Mouse (Mus musculus) left cerebral cortex, postnatal 14 days (tissue): ENCODE data around the gene Cd47. TPM values are rescaled to one million over a fixed set of nuclear protein-coding genes. Genes with fewer than 3 reads are reported as not detected.
"Not testable (repeated sequence)": the region's sequence is repeated elsewhere in the genome, so short reads cannot be mapped to it uniquely, and the experiment has no call there.

ENCODE experiments used
- DNase-seq, 2 experiments: peaks; one replicate each; pipeline ENCODE4 v3.0.0; 2021 to 2022; ENCODE audit warnings: low spot score in 2 of 2, mixed read lengths in 1 of 2
- intact Hi-C: fragments of 180-260 bp; cut with DNase I; formaldehyde crosslinking; loops from one replicate; pipeline ENCODE4 v1.15.1; 2025
- total RNA-seq, 2 experiments: library from RNA; stranded (reverse); gene quantifications; 2 replicates each; pipeline ENCODE4 v1.2.3; 2021

Gene Cd47
- total RNA-seq, 2 experiments from 2014 or later: 281 to 288 TPM

- intact Hi-C loops: no loop called here
- DNase-seq: no peak
Measured at GRCm38 (mm10) chr16:49816889-49817288, 16.6 kb downstream of the Cd47 start.

DNA sequence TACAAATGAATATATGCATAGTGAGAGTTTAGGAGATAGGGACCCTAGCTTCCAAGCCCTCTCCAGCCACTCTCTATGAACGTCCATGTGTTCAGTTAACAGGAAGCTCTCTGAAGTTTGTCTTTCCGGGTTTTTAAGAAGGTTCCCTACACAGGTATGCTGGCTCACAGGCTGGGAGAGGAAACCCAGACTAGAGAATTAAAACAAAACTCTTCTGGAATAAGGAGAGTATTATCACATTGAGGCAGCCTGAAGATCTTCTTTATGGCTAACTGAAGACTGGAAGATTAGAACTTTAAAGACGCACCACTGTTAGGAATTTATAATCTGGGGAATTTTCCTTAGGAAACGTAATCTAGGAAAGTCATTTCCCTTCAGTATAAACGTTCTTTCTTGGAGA is 17.8 kb downstream of the Cd47 start:
- intact Hi-C loops: no loop called here

GRCm38 (mm10) chr16:49818627-49819026 is 18.3 kb downstream of the Cd47 start:
- intact Hi-C loops: no loop called here
- DNase-seq: no peak

More for the DNA sequence above, 17.8 kb downstream of the Cd47 start:
- no peak for DNase-seq

DNA sequence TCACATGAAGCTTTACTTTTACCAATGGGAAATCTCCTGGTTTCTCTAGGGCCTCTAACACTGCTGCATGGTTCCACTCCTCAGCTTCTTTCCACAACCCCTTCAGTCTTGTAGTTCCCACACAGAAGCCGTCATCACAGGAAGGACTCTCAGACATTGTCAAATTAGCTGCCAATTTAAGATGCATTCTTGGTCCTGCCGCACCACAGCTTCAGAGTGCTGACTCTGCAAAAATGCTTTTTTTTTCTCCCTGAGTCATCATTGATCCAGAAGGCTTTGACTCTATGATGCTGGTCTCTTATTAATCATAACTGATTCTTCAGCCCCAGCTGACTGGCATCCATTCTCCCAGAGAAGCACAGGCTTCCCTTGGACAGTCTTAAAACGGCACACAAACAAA is 19.2 kb downstream of the Cd47 start:
- no peak for DNase-seq
- intact Hi-C loops: no loop called here

GRCm38 (mm10) chr16:49830911-49831310 is 30.6 kb downstream of the Cd47 start:
- DNase-seq, intact Hi-C loops: not testable (repeated sequence)

DNA sequence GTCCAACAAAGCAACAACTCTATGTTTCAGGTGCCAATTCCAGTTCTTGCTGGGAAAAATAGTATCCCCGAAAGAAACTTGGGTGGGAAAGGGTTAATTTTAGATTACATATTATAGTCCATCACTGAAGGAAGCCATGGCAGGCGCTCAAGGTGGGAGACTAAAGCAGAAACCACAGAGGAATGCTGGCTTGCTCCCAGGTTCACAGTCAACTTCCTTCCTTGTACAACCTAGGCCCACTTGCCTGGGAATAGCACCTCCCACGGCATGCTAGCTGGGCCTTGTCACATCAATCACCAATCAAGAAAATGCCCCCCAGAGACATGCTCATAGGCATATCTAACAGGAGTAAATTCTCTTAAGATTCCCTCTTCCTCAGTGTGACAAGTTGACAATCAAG is 32.0 kb downstream of the Cd47 start:
- DNase-seq: no peak

DNA sequence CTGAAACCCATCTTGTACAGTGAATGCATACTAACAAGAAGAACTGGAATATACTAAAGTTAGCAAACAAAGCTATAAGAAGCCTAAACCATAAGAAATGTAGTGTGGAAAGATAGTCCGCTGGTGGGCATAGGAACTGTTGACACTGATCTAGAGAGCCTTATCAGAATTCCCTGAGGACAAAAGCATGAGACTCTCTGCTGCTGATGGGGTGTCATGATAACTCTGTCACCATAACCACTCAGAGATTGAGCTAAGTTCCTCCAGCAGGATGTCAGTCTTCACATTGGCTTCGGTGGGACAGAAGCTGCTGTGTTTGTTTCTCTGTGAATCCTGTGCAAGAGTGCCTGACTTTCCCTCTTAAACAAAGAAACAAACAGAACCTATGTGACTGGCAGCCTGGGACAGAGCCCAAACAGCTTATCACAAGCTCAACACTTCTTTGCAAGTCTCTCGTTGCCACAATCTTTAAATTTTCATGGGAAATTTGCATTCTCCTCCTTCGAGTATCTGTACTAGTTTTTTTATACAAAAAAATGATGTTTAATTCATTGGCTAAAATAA is 33.9 kb downstream of the Cd47 start:
- intact Hi-C loops: no loop called here
- DNase-seq: no peak

More for the DNA sequence above, 32.0 kb downstream of the Cd47 start:
- intact Hi-C loops: no loop called here

- no peak for DNase-seq
- intact Hi-C loops: no loop called here
Measured at GRCm38 (mm10) chr16:49836634-49837164, 36.4 kb downstream of the Cd47 start.

- no peak for DNase-seq
- intact Hi-C loops: no loop called here
Measured at GRCm38 (mm10) chr16:49838923-49839322, 38.6 kb downstream of the Cd47 start.

GRCm38 (mm10) chr16:49839681-49840535 is 39.6 kb downstream of the Cd47 start:
- DNase-seq: no peak
- intact Hi-C loops: no loop called here

DNA sequence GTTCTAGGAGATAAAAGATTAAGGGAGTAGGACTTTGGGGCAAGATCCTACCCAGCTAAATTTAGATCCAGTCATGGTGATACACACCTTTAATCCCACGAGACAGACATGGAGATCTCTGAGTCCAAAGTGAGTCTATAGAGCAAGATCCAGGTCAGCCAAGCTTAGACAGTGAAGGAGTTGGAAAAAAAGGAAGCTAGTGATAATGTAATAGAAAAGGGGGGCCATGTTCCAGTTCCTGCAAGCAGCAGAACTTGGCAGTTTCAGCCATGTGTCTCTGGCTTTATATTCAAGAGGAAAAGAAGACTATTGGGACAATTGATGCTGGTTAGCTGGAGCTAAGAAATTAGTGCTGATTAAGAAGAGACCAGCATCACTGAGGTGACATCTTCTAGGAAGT is 43.4 kb downstream of the Cd47 start:
- no peak for DNase-seq
- intact Hi-C loops: no loop called here

- intact Hi-C loops: no loop called here
- DNase-seq: no peak
Measured at GRCm38 (mm10) chr16:49847224-49848003, 47.1 kb downstream of the Cd47 start.

DNA sequence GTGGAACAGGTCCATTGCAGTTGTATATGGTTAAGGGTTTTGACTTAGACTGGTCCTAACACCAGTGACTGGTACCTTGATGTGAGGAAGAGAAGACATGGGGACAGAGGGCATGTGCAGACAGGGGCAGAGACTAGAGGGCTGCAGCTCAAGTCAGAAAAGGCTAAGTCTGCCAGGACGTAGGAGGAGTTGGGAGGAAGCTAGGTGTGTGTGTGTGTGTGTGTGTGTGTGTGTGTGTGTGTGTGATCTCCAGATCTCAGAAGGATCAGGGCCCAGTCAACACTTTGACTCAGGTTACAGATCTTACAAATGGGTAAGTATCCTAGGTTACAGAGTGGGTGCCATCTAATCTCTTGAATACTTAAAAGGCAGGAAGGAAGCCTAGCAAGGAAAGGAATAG is 48.3 kb downstream of the Cd47 start:
- intact Hi-C loops: no loop called here
- DNase-seq: no peak

- intact Hi-C loops: loop anchor here (10.0 kb wide), 1 partner anchor 88 kb away; no protein-coding TSS in a partner anchor
Measured at GRCm38 (mm10) chr16:49852940-49853339, 52.6 kb downstream of the Cd47 start.

DNA sequence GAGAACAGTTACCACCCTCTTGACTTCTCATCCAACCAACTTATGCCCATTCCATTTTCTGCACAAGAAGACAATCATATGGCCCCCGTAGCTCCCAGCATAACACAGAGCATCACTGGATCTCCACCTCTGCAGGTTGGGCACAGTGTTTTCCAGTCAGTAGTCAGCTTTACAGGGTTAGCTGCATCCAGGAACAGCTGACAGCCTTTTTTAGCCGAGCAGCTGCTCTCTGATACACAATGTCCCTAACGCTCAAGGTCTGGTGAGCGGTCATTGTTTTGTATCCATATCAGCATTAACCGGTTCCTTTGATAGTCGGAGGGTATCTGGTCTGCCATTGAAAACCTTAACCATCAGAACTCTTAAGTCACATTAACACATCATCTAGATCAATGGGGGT is 53.3 kb downstream of the Cd47 start:
- DNase-seq: no peak
- intact Hi-C loops: loop anchor here (10.0 kb wide), 1 partner anchor 89 kb away; no protein-coding TSS in a partner anchor

More at GRCm38 (mm10) chr16:49852940-49853339, 52.6 kb downstream of the Cd47 start:
- no peak for DNase-seq

- no peak for DNase-seq
- intact Hi-C loops: loop anchor here (10.0 kb wide), 1 partner anchor 89 kb away; no protein-coding TSS in a partner anchor
Measured at GRCm38 (mm10) chr16:49854194-49854593, 53.9 kb downstream of the Cd47 start.

DNA sequence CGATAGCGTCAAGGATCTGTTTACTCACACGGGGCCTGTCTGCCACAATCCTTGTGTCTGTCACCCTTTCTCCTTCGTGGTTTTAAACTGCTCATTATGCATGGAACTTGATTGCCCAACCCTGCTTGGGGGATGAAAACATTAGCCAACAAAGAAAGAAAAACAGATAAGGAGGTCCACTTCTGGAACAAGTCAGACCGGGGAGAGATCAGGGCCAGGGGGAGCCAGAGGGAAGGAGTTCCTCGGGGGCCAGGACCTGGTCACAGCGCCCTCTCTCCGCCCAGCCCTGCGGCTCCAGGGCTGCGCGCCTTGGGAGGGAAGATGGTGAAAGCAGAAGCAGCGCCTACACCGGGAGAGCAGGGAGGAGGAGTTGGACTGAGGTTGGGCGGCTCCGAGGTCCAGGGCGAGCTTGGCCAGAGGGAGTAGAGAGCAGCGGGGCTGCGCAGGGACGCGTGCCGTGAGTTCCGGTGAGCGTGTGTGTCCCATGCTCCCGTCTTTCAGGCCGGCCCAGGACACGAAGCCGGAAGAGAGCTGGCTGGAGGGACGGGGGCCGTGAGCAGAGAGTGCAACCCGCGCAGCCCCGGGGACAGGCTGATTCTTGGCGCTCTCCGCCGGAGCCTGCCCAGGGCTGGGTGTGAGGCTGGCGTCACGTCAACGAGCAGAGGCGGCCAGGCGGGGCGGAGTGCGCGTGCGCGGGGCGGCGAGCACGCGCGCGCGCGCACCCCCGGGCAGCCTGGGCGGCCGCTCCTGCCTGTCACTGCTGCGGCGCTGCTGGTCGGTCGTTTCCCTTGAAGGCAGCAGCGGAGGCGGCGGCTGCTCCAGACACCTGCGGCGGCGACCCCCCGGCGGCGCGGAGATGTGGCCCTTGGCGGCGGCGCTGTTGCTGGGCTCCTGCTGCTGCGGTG is 54.9 kb downstream of the Cd47 start:
- DNase-seq: peak; percentile 89 to 93
- intact Hi-C loops: loop anchor here (5.0 to 10.0 kb wide), 5 partner anchors 90 to 353 kb away; no protein-coding TSS in a partner anchor

- peak in 1 of 2 experiments; percentile 69 for DNase-seq
- intact Hi-C loops: loop anchor here (5.0 to 10.0 kb wide), 5 partner anchors 91 to 354 kb away; no protein-coding TSS in a partner anchor
Measured at GRCm38 (mm10) chr16:49855836-49856503, 55.6 kb downstream of the Cd47 start.
